Mouse (Mus musculus): ENCODE measurements around the gene Rnf44. TPM values are rescaled to one million over a fixed set of nuclear protein-coding genes. Genes with fewer than 3 reads are reported as not detected.

Rnf44 gene
- polyA plus RNA-seq, 1 experiment: 153 TPM

- peak overlapping the region; percentile 21; the same call in 1 of the 2 replicates for H3K9ac ChIP-seq (ENCODE audit: low read depth, poor library complexity, severe bottlenecking)
- no peaks in the 10 kb centered on the region for H3K9me3 ChIP-seq (replicated peaks; ENCODE audit: control insufficient read depth, insufficient read depth, low read length, poor library complexity, severe bottlenecking)
- H3K36me3 ChIP-seq (ENCODE audit: control insufficient read depth, insufficient read depth, low read length, poor library complexity, severe bottlenecking): peaks cover 11% of the 10 kb centered on the region
- no peak overlapping the region for H3K4me3 ChIP-seq (ENCODE audit: low read depth, low read length)
- TF ChIP-seq POLR2A (IDR thresholded peaks at IDR 0.05; ENCODE audit: insufficient read depth, low read length): no peak
- no peak for TF ChIP-seq EP300 (IDR thresholded peaks at IDR 0.05; ENCODE audit: insufficient read depth, low read depth, low read length)
- TF ChIP-seq CTCF (IDR thresholded peaks at IDR 0.05; ENCODE audit: low read depth, low read length): no peak
- H3K27me3 ChIP-seq (ENCODE audit: control insufficient read depth, insufficient read depth, low read length, poor library complexity, severe bottlenecking): no peaks in the 10 kb centered on the region
- no peaks in the 10 kb centered on the region for H3K4me1 ChIP-seq (ENCODE audit: control insufficient read depth, insufficient read depth, low read length)
- peak overlapping the region; percentile 25; the same call in 1 of the 2 replicates for H3K27ac ChIP-seq (ENCODE audit: insufficient read depth, low read length)
These were observed 17.7 kb downstream of the Rnf44 start for GRCm38 (mm10) chr13:54675895-54676590.

- no peak for TF ChIP-seq CTCF (IDR thresholded peaks at IDR 0.05; ENCODE audit: low read depth, low read length)
- TF ChIP-seq EP300 (IDR thresholded peaks at IDR 0.05; ENCODE audit: insufficient read depth, low read depth, low read length): no peak
- no peak for TF ChIP-seq POLR2A (IDR thresholded peaks at IDR 0.05; ENCODE audit: insufficient read depth, low read length)
- no peak overlapping the region for H3K9ac ChIP-seq (ENCODE audit: low read depth, poor library complexity, severe bottlenecking)
- no peaks in the 10 kb centered on the region for H3K9me3 ChIP-seq (replicated peaks; ENCODE audit: control insufficient read depth, insufficient read depth, low read length, poor library complexity, severe bottlenecking)
- H3K27ac ChIP-seq (ENCODE audit: insufficient read depth, low read length): no peak overlapping the region
- no peak overlapping the region for H3K4me3 ChIP-seq (ENCODE audit: low read depth, low read length)
- no peaks in the 10 kb centered on the region for H3K36me3 ChIP-seq (ENCODE audit: control insufficient read depth, insufficient read depth, low read length, poor library complexity, severe bottlenecking)
- H3K27me3 ChIP-seq (ENCODE audit: control insufficient read depth, insufficient read depth, low read length, poor library complexity, severe bottlenecking): no peaks in the 10 kb centered on the region
- no peaks in the 10 kb centered on the region for H3K4me1 ChIP-seq (ENCODE audit: control insufficient read depth, insufficient read depth, low read length)
These were observed 23.2 kb downstream of the Rnf44 start for GRCm38 (mm10) chr13:54670491-54670890.

GRCm38 (mm10) chr13:54665062-54665461 is 28.6 kb downstream of the Rnf44 start:
- TF ChIP-seq POLR2A (IDR thresholded peaks at IDR 0.05; ENCODE audit: insufficient read depth, low read length): no peak
- Histone ChIP-seq H3K9me3 (replicated peaks; ENCODE audit: control insufficient read depth, insufficient read depth, low read length, poor library complexity, severe bottlenecking) (no peaks in the 10 kb centered on the region), H3K4me3 (ENCODE audit: low read depth, low read length) (no peak overlapping the region), H3K27ac (ENCODE audit: insufficient read depth, low read length) (no peak overlapping the region), H3K36me3 (ENCODE audit: control insufficient read depth, insufficient read depth, low read length, poor library complexity, severe bottlenecking) (peaks cover 19% of the 10 kb centered on the region), H3K27me3 (ENCODE audit: control insufficient read depth, insufficient read depth, low read length, poor library complexity, severe bottlenecking) (no peaks in the 10 kb centered on the region), H3K9ac (ENCODE audit: low read depth, poor library complexity, severe bottlenecking) (no peak overlapping the region), H3K4me1 (ENCODE audit: control insufficient read depth, insufficient read depth, low read length) (no peaks in the 10 kb centered on the region)

GRCm38 (mm10) chr13:54664509-54664908 is 29.2 kb downstream of the Rnf44 start:
- peaks cover 19% of the 10 kb centered on the region for H3K36me3 ChIP-seq (ENCODE audit: control insufficient read depth, insufficient read depth, low read length, poor library complexity, severe bottlenecking)
- H3K9ac ChIP-seq (ENCODE audit: low read depth, poor library complexity, severe bottlenecking): no peak overlapping the region
- H3K27ac ChIP-seq (ENCODE audit: insufficient read depth, low read length): no peak overlapping the region
- no peak overlapping the region for H3K4me3 ChIP-seq (ENCODE audit: low read depth, low read length)
- no peaks in the 10 kb centered on the region for H3K4me1 ChIP-seq (ENCODE audit: control insufficient read depth, insufficient read depth, low read length)
- H3K9me3 ChIP-seq (replicated peaks; ENCODE audit: control insufficient read depth, insufficient read depth, low read length, poor library complexity, severe bottlenecking): no peaks in the 10 kb centered on the region
- TF ChIP-seq CTCF (IDR thresholded peaks at IDR 0.05; ENCODE audit: low read depth, low read length) (no peak), POLR2A (IDR thresholded peaks at IDR 0.05; ENCODE audit: insufficient read depth, low read length) (no peak), EP300 (IDR thresholded peaks at IDR 0.05; ENCODE audit: insufficient read depth, low read depth, low read length) (no peak)
- no peaks in the 10 kb centered on the region for H3K27me3 ChIP-seq (ENCODE audit: control insufficient read depth, insufficient read depth, low read length, poor library complexity, severe bottlenecking)

- H3K9me3 ChIP-seq (replicated peaks; ENCODE audit: control insufficient read depth, insufficient read depth, low read length, poor library complexity, severe bottlenecking): no peaks in the 10 kb centered on the region
- no peaks in the 10 kb centered on the region for H3K27me3 ChIP-seq (ENCODE audit: control insufficient read depth, insufficient read depth, low read length, poor library complexity, severe bottlenecking)
- no peak for TF ChIP-seq POLR2A (IDR thresholded peaks at IDR 0.05; ENCODE audit: insufficient read depth, low read length)
- H3K4me3 ChIP-seq (ENCODE audit: low read depth, low read length): no peak overlapping the region
- H3K36me3 ChIP-seq (ENCODE audit: control insufficient read depth, insufficient read depth, low read length, poor library complexity, severe bottlenecking): peaks cover 19% of the 10 kb centered on the region
- no peak overlapping the region for H3K9ac ChIP-seq (ENCODE audit: low read depth, poor library complexity, severe bottlenecking)
- H3K4me1 ChIP-seq (ENCODE audit: control insufficient read depth, insufficient read depth, low read length): no peaks in the 10 kb centered on the region
- no peak overlapping the region for H3K27ac ChIP-seq (ENCODE audit: insufficient read depth, low read length)
These were observed 29.7 kb downstream of the Rnf44 start for GRCm38 (mm10) chr13:54663999-54664398.

GRCm38 (mm10) chr13:54661358-54661757 is 32.3 kb downstream of the Rnf44 start:
- Histone ChIP-seq H3K9me3 (replicated peaks; ENCODE audit: control insufficient read depth, insufficient read depth, low read length, poor library complexity, severe bottlenecking) (no peaks in the 10 kb centered on the region), H3K4me1 (ENCODE audit: control insufficient read depth, insufficient read depth, low read length) (no peaks in the 10 kb centered on the region), H3K4me3 (ENCODE audit: low read depth, low read length) (no peak overlapping the region), H3K9ac (ENCODE audit: low read depth, poor library complexity, severe bottlenecking) (no peak overlapping the region), H3K27me3 (ENCODE audit: control insufficient read depth, insufficient read depth, low read length, poor library complexity, severe bottlenecking) (no peaks in the 10 kb centered on the region), H3K36me3 (ENCODE audit: control insufficient read depth, insufficient read depth, low read length, poor library complexity, severe bottlenecking) (peaks cover 33% of the 10 kb centered on the region), H3K27ac (ENCODE audit: insufficient read depth, low read length) (no peak overlapping the region)
- no peak for TF ChIP-seq EP300 (IDR thresholded peaks at IDR 0.05; ENCODE audit: insufficient read depth, low read depth, low read length)
- TF ChIP-seq CTCF (IDR thresholded peaks at IDR 0.05; ENCODE audit: low read depth, low read length): no peak
- no peak for TF ChIP-seq POLR2A (IDR thresholded peaks at IDR 0.05; ENCODE audit: insufficient read depth, low read length)
